Mouse (Mus musculus): ENCODE data around the gene Dab2. TPM values are rescaled to one million over a fixed set of nuclear protein-coding genes. Genes with fewer than 3 reads are reported as not detected.

The Dab2 gene
- polyA plus RNA-seq, 1 experiment from 2014 or later = 40.6 TPM

- no peak for ATAC-seq (ENCODE audit: low read depth)
- Histone ChIP-seq H3K4me2 (ENCODE audit: low read depth, low read length) (no peak overlapping the region), H3K27ac (ENCODE audit: low read length) (no peak overlapping the region), H3K9ac (ENCODE audit: low read length) (no peak overlapping the region), H3K9me3 (ENCODE audit: control insufficient read depth, low read length) (no peaks in the 10 kb centered on the region), H3K4me1 (replicated peaks; ENCODE audit: control insufficient read depth, insufficient read depth, low read length) (no peaks in the 10 kb centered on the region; the same call in 1 of the 2 replicates), H3K27me3 (ENCODE audit: control insufficient read depth, insufficient read depth, low read depth, low read length) (no peaks in the 10 kb centered on the region), H3K4me3 (ENCODE audit: low read length) (no peak overlapping the region), H3K36me3 (ENCODE audit: control insufficient read depth, insufficient read depth, low read length) (no peaks in the 10 kb centered on the region)
- 78% methylated on average over 4 of the region's 4 CpGs for WGBS
Measured at GRCm38 (mm10) chr15:6398211-6398610, 98.6 kb downstream of the Dab2 start.

- Histone ChIP-seq H3K9me3 (ENCODE audit: control insufficient read depth, low read length) (no peaks in the 10 kb centered on the region), H3K4me1 (replicated peaks; ENCODE audit: control insufficient read depth, insufficient read depth, low read length) (no peaks in the 10 kb centered on the region; the same call in 1 of the 2 replicates), H3K4me3 (ENCODE audit: low read length) (no peak overlapping the region), H3K27ac (ENCODE audit: low read length) (no peak overlapping the region), H3K9ac (ENCODE audit: low read length) (no peak overlapping the region), H3K27me3 (ENCODE audit: control insufficient read depth, insufficient read depth, low read depth, low read length) (no peaks in the 10 kb centered on the region), H3K36me3 (ENCODE audit: control insufficient read depth, insufficient read depth, low read length) (no peaks in the 10 kb centered on the region), H3K4me2 (ENCODE audit: low read depth, low read length) (no peak overlapping the region)
- no peak for ATAC-seq (ENCODE audit: low read depth)
- WGBS = 76% methylated on average over 6 of the region's 6 CpGs
Measured at GRCm38 (mm10) chr15:6398881-6399280, 99.3 kb downstream of the Dab2 start.

DNA sequence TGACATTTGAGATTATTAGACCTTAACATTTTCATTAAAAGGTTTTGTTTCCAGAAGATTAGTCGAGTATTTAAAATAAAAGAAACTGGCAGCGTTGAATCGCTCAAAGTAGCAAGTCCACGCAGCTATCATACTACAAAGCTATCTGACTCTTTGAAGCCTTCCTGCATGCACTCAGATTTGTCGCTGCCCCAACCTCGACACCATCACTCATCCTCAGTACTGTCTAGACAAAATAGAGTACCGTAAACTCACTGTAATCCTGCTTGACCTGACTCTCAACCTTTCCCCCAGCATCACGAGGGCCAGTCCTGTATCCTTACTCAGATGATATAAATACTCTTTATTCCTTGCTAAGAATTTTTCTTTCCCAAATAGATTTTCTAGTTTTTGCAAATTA, 100.5 kb downstream of the Dab2 start:
- no peak for ATAC-seq (ENCODE audit: low read depth)

DNA sequence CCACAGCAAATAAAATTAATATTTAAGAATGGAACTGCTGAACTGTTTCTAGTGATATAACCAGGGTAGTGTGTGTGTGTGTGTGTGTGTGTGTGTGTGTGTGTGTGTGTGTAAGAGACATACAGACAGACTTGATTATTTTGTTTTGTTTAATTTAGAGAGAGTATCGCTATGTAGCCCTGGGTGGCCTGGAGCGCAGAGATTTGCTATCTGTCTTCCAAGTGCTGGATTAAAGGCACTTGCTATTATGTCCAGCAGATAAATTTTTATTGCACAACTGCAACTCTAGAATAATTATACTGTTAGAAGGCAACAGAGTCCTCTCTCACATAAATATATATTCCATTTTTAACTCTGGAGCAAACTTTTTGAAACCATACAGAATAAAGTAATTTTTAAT, 102.8 kb downstream of the Dab2 start:
- Histone ChIP-seq H3K4me2 (ENCODE audit: low read depth, low read length) (no peak overlapping the region), H3K4me1 (replicated peaks; ENCODE audit: control insufficient read depth, insufficient read depth, low read length) (no peaks in the 10 kb centered on the region; the same call in 1 of the 2 replicates), H3K4me3 (ENCODE audit: low read length) (no peak overlapping the region), H3K27ac (ENCODE audit: low read length) (no peak overlapping the region), H3K36me3 (ENCODE audit: control insufficient read depth, insufficient read depth, low read length) (no peaks in the 10 kb centered on the region), H3K27me3 (ENCODE audit: control insufficient read depth, insufficient read depth, low read depth, low read length) (no peaks in the 10 kb centered on the region), H3K9ac (ENCODE audit: low read length) (no peak overlapping the region), H3K9me3 (ENCODE audit: control insufficient read depth, low read length) (no peaks in the 10 kb centered on the region)
- peak; percentile 67; the same call in 1 of the 2 replicates for ATAC-seq (ENCODE audit: low read depth)
- WGBS = 48% methylated on average over 2 of the region's 2 CpGs

More for the DNA sequence above, 100.5 kb downstream of the Dab2 start:
- 40% methylated on average over 8 of the region's 8 CpGs for WGBS
- no peaks in the 10 kb centered on the region; the same call in 1 of the 2 replicates for H3K4me1 ChIP-seq (replicated peaks; ENCODE audit: control insufficient read depth, insufficient read depth, low read length)
- H3K27me3 ChIP-seq (ENCODE audit: control insufficient read depth, insufficient read depth, low read depth, low read length) = no peaks in the 10 kb centered on the region
- no peaks in the 10 kb centered on the region for H3K36me3 ChIP-seq (ENCODE audit: control insufficient read depth, insufficient read depth, low read length)
- no peak overlapping the region for H3K4me2 ChIP-seq (ENCODE audit: low read depth, low read length)
- H3K9me3 ChIP-seq (ENCODE audit: control insufficient read depth, low read length) = no peaks in the 10 kb centered on the region
- H3K9ac ChIP-seq (ENCODE audit: low read length) = no peak overlapping the region
- no peak overlapping the region for H3K4me3 ChIP-seq (ENCODE audit: low read length)
- no peak overlapping the region for H3K27ac ChIP-seq (ENCODE audit: low read length)

DNA sequence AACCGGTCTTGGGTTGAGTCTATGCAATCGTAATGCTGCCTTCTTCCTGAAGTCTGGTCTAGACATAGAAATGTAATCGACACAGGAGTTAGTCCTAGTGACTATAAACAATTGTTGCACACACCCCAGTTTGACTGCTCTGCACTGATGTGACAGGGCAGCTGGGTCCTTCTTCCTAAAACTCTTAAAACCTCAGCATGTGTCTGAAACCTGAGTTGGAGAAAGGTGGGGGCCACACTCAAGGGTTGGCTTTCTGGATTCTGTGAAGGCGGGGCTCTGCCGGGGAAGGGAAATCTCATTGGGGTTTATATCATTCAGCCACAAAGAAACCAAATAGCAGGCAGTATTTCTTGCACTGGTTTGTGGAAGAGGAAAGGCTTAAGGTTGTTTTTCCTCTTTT, 104.6 kb downstream of the Dab2 start:
- no peaks in the 10 kb centered on the region for H3K4me1 ChIP-seq (replicated peaks; ENCODE audit: control insufficient read depth, insufficient read depth, low read length)
- no peaks in the 10 kb centered on the region for H3K27me3 ChIP-seq (ENCODE audit: control insufficient read depth, insufficient read depth, low read depth, low read length)
- 77% methylated on average over 5 of the region's 5 CpGs for WGBS
- no peak overlapping the region for H3K9ac ChIP-seq (ENCODE audit: low read length)
- no peak for ATAC-seq (ENCODE audit: low read depth)
- H3K9me3 ChIP-seq (ENCODE audit: control insufficient read depth, low read length) = no peaks in the 10 kb centered on the region
- H3K36me3 ChIP-seq (ENCODE audit: control insufficient read depth, insufficient read depth, low read length) = no peaks in the 10 kb centered on the region
- H3K4me3 ChIP-seq (ENCODE audit: low read length) = no peak overlapping the region
- no peak overlapping the region for H3K27ac ChIP-seq (ENCODE audit: low read length)
- H3K4me2 ChIP-seq (ENCODE audit: low read depth, low read length) = no peak overlapping the region

DNA sequence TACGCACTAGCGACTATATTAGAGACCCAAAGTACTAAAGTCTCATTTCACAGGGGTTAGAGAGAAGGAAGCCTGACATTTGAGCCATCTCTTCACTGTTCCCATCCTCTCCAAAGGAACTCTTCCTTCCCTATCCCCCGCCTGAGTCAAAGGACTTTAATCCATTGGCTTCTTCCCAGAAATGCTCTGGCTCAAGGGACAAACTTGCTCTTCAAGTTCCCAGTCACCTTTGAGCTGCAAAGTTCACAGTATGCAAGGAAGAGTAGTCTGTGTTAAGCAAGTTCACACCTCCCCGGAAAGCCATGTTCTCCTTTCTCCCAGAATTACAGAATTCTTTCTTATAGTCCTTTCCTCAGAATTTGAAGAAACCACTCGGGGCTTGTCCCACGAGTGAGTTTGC, 107.2 kb downstream of the Dab2 start:
- WGBS = 79% methylated on average over 6 of the region's 6 CpGs
- no peak for ATAC-seq (ENCODE audit: low read depth)

DNA sequence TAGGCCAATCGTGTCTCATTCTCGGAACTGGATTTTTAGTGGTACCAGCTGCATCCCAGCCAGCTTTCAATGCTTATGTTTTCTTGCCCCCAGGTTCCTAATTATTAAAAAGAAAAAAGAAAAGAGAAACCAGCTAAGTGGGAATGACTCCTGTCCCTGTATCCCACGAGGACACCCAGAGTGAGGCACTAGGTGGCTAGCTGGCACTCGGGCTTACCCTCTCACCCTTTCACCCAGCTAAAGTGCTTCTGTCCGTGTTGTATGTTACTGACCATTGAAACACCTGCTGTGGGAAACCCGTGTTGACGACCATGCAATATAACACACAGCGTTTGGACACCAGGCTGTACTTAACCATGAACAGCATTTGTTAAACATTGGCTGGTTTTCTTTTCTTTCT, 109.4 kb downstream of the Dab2 start:
- H3K9me3 ChIP-seq (ENCODE audit: control insufficient read depth, low read length) = no peaks in the 10 kb centered on the region
- no peaks in the 10 kb centered on the region for H3K27me3 ChIP-seq (ENCODE audit: control insufficient read depth, insufficient read depth, low read depth, low read length)
- H3K4me3 ChIP-seq (ENCODE audit: low read length) = no peak overlapping the region
- no peaks in the 10 kb centered on the region for H3K36me3 ChIP-seq (ENCODE audit: control insufficient read depth, insufficient read depth, low read length)
- H3K27ac ChIP-seq (ENCODE audit: low read length) = no peak overlapping the region
- H3K9ac ChIP-seq (ENCODE audit: low read length) = no peak overlapping the region
- ATAC-seq (ENCODE audit: low read depth) = no peak
- 84% methylated on average over 8 of the region's 8 CpGs for WGBS
- H3K4me2 ChIP-seq (ENCODE audit: low read depth, low read length) = no peak overlapping the region
- no peaks in the 10 kb centered on the region; the same call in 1 of the 2 replicates for H3K4me1 ChIP-seq (replicated peaks; ENCODE audit: control insufficient read depth, insufficient read depth, low read length)

More for the DNA sequence above, 107.2 kb downstream of the Dab2 start:
- Histone ChIP-seq H3K36me3 (ENCODE audit: control insufficient read depth, insufficient read depth, low read length) (no peaks in the 10 kb centered on the region), H3K9ac (ENCODE audit: low read length) (no peak overlapping the region), H3K4me1 (replicated peaks; ENCODE audit: control insufficient read depth, insufficient read depth, low read length) (no peaks in the 10 kb centered on the region; the same call in 1 of the 2 replicates), H3K9me3 (ENCODE audit: control insufficient read depth, low read length) (no peaks in the 10 kb centered on the region), H3K27me3 (ENCODE audit: control insufficient read depth, insufficient read depth, low read depth, low read length) (no peaks in the 10 kb centered on the region), H3K4me2 (ENCODE audit: low read depth, low read length) (no peak overlapping the region), H3K4me3 (ENCODE audit: low read length) (no peak overlapping the region), H3K27ac (ENCODE audit: low read length) (no peak overlapping the region)

DNA sequence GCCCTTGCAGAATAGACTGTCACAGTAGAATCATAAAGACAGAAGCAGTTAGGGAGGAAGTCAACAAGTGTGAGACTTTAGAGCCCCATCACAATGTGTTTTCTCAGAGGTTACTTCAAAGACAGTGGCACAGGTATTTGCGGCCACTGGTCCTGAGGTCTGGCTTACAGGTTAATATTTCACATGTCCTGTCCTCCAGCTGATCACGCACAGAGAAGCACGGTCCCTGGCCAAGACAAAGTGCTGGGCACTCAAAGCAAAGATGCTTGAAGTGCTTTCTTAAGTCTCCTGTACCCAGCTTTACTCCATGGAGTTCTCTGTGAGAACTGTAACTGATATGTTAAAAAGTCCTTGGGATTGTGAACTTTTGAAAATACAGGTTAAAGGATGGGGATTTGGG, 110.6 kb downstream of the Dab2 start:
- no peak overlapping the region for H3K27ac ChIP-seq (ENCODE audit: low read length)
- H3K27me3 ChIP-seq (ENCODE audit: control insufficient read depth, insufficient read depth, low read depth, low read length) = no peaks in the 10 kb centered on the region
- ATAC-seq (ENCODE audit: low read depth) = no peak
- no peaks in the 10 kb centered on the region for H3K36me3 ChIP-seq (ENCODE audit: control insufficient read depth, insufficient read depth, low read length)
- no peaks in the 10 kb centered on the region for H3K9me3 ChIP-seq (ENCODE audit: control insufficient read depth, low read length)
- H3K9ac ChIP-seq (ENCODE audit: low read length) = no peak overlapping the region
- no peak overlapping the region for H3K4me3 ChIP-seq (ENCODE audit: low read length)
- no peaks in the 10 kb centered on the region; the same call in 1 of the 2 replicates for H3K4me1 ChIP-seq (replicated peaks; ENCODE audit: control insufficient read depth, insufficient read depth, low read length)
- WGBS = 58% methylated on average over 3 of the region's 3 CpGs
- no peak overlapping the region for H3K4me2 ChIP-seq (ENCODE audit: low read depth, low read length)

DNA sequence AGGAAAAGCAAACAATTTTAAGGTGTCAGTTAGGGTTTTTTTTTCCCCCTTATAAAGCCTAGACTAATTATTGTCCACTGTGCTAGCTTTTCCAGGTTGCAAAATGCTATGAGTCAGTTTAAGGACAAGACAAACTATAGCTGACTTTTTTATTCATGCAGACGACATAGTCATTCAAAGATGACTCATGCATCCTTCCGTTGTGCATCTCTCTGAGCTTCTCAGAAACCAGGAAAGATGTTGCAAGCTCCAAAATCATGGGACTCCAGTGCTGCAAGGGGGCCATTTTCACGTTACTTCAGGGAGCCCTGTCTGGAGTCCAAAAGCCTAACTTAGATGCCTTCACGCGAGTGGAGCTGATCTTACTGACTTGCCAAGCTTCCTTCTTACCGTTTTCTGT, 111.7 kb downstream of the Dab2 start:
- no peak for ATAC-seq (ENCODE audit: low read depth)
- no peak overlapping the region for H3K27ac ChIP-seq (ENCODE audit: low read length)

DNA sequence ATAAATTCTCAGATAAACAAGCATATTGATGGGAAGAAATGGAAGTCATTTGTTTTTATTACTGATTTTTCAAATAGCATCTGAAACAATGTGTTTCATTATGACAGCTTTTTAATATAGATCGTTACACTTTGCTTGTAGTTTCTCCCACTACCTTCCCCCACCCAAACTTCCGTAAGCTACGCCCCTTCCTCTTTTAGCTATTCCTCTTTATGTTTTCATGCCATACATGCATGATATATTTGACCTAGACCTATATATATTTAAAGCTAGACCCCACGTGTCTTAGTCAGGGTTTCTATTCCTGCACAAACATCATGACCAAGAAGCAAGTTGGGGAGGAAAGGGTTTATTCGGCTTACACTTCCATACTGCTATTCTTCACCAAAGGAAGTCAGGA, 115.7 kb downstream of the Dab2 start:
- 87% methylated on average over 5 of the region's 5 CpGs for WGBS
- Histone ChIP-seq H3K4me3 (ENCODE audit: low read length) (no peak overlapping the region), H3K4me1 (replicated peaks; ENCODE audit: control insufficient read depth, insufficient read depth, low read length) (no peaks in the 10 kb centered on the region; the same call in 1 of the 2 replicates), H3K9ac (ENCODE audit: low read length) (no peak overlapping the region), H3K9me3 (ENCODE audit: control insufficient read depth, low read length) (no peaks in the 10 kb centered on the region), H3K27me3 (ENCODE audit: control insufficient read depth, insufficient read depth, low read depth, low read length) (no peaks in the 10 kb centered on the region), H3K36me3 (ENCODE audit: control insufficient read depth, insufficient read depth, low read length) (peaks cover 5% of the 10 kb centered on the region), H3K4me2 (ENCODE audit: low read depth, low read length) (no peak overlapping the region), H3K27ac (ENCODE audit: low read length) (no peak overlapping the region)
- ATAC-seq (ENCODE audit: low read depth) = no peak

More for the DNA sequence above, 111.7 kb downstream of the Dab2 start:
- no peaks in the 10 kb centered on the region for H3K27me3 ChIP-seq (ENCODE audit: control insufficient read depth, insufficient read depth, low read depth, low read length)
- no peaks in the 10 kb centered on the region for H3K9me3 ChIP-seq (ENCODE audit: control insufficient read depth, low read length)
- H3K4me3 ChIP-seq (ENCODE audit: low read length) = no peak overlapping the region
- no peaks in the 10 kb centered on the region; the same call in 1 of the 2 replicates for H3K4me1 ChIP-seq (replicated peaks; ENCODE audit: control insufficient read depth, insufficient read depth, low read length)
- no peak overlapping the region for H3K9ac ChIP-seq (ENCODE audit: low read length)
- 69% methylated on average over 6 of the region's 6 CpGs for WGBS
- no peak overlapping the region for H3K4me2 ChIP-seq (ENCODE audit: low read depth, low read length)
- no peaks in the 10 kb centered on the region for H3K36me3 ChIP-seq (ENCODE audit: control insufficient read depth, insufficient read depth, low read length)

All from lung, embryonic 16.5 days (tissue).